Mouse (Mus musculus) gonadal fat pad, adult 2 months (tissue): ENCODE results near the gene Rnf115. TPM values are rescaled to one million over a fixed set of nuclear protein-coding genes. Genes with fewer than 3 reads are reported as not detected.
"Not testable (repeated sequence)": the region's sequence is repeated elsewhere in the genome, so short reads cannot be mapped to it uniquely, and the experiment has no call there.

ENCODE experiments used
- DNase-seq: peaks from one replicate; pipeline ENCODE4 v3.0.0-alpha.2; 2012; ENCODE audit warnings: low read depth
- polyA plus RNA-seq: library from polyadenylated mRNA; depleted of rRNA; stranded (reverse); fragments of >200 nt; gene quantifications from 2 replicates; pipeline ENCODE4 v1.2.3, GENCODE M21; 2012

Rnf115 gene
- polyA plus RNA-seq, 1 experiment: 21.4 TPM

- DNase-seq: no peak
Observed at GRCm38 (mm10) chr3:96707903-96708683, 19.4 kb upstream of the Rnf115 start, which contains the start of gene Nudt17. Nudt17 (minus strand) TSS chr3:96708562.

GRCm38 (mm10) chr3:96708684-96709064 lies 18.8 kb upstream of the Rnf115 start:
- no peak for DNase-seq

GRCm38 (mm10) chr3:96714286-96714685 lies 13.2 kb upstream of the Rnf115 start:
- no peak for DNase-seq

GRCm38 (mm10) chr3:96715854-96716253 lies 11.6 kb upstream of the Rnf115 start:
- no peak for DNase-seq

- no peak for DNase-seq
Observed at GRCm38 (mm10) chr3:96719173-96719572, 8.3 kb upstream of the Rnf115 start.

DNA sequence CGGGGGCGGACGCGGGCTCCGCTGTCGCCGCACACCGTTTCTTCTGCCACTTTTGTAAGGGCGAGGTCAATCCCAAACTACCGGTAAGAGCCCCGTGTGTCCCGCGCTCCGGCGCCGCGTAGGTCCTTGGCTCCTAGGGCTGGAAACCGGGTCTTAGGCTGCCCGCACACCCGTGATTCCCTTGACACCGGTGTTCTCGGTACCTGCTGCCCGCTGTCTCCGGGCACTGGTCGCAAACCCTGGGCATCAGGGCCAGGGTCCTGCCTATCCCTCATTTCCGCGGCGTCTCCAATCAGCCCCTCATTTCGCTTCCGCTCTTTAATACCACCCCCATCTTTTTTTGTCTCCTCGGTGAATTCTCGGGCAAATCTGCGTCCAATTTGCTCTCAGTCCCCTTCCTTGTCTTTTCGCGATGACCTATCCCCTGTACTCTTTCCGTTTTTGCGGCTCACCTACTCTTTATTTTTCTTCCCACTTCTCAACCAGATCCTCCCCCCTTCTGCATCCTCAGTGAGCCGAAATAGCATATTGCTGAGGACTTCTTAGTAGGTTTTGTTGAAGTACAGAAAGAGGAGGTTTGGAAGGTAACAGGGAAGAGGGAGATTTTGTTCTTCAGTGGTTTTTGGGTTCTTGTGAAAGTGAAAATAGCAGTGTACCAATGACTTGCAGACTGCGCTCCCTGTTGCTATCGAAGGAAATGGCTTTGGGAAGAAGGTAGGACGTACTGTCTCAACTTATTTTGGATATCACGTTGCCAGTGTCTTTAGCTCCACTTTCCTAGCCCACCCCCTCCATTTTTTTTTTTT lies 567 bp downstream of the Rnf115 start:
- DNase-seq: no peak

GRCm38 (mm10) chr3:96728634-96729402 lies 1.4 kb downstream of the Rnf115 start:
- DNase-seq: no peak

DNA sequence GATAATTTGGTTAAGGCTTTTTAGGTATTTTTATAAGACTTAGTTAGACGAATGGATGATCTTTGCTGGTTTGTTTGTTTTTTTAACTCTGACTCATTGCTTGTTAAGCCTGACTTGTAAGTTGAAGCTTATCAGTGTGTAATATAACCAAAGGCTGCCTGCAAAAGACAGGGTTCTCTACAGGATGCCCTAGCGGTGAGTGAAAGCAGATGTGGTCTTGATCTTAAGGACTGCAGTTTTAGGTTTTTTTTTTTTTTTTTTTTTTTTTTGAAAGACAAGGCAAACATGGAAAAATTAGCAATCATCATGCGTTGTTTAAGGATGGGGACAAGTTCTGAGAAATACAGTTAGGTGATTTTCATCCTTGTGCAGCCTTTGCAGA lies 1.9 kb downstream of the Rnf115 start:
- no peak for DNase-seq

GRCm38 (mm10) chr3:96730785-96731184 lies 3.3 kb downstream of the Rnf115 start:
- no peak for DNase-seq

- no peak for DNase-seq
Observed at GRCm38 (mm10) chr3:96733984-96734383, 6.5 kb downstream of the Rnf115 start.

DNA sequence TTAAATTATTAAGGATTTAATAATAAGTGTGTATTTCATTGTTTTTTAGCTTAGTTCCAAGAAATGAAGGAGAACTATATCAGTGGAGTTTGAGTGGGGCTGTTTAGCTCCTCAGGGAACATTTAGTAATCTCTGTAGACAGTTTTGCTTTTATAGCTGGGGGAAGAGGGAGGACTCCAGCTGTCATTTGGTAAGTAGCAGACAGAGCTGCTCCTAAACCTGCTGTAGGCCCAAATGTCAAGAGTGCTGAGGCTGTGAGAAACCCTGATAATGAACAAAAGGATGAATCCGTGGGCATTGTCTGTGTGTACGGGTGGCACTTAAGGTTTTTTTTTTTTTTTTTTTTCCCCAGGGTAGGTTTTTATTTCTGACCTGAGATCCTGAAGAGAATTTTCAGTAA lies 7.7 kb downstream of the Rnf115 start:
- no peak for DNase-seq

- peak; percentile 89 for DNase-seq
Observed at GRCm38 (mm10) chr3:96737013-96737740, 9.7 kb downstream of the Rnf115 start.

- DNase-seq: no peak
Observed at GRCm38 (mm10) chr3:96737995-96738394, 10.5 kb downstream of the Rnf115 start.

GRCm38 (mm10) chr3:96740279-96740678 lies 12.8 kb downstream of the Rnf115 start:
- not testable (repeated sequence) for DNase-seq

GRCm38 (mm10) chr3:96744348-96744747 lies 16.9 kb downstream of the Rnf115 start:
- no peak for DNase-seq

DNA sequence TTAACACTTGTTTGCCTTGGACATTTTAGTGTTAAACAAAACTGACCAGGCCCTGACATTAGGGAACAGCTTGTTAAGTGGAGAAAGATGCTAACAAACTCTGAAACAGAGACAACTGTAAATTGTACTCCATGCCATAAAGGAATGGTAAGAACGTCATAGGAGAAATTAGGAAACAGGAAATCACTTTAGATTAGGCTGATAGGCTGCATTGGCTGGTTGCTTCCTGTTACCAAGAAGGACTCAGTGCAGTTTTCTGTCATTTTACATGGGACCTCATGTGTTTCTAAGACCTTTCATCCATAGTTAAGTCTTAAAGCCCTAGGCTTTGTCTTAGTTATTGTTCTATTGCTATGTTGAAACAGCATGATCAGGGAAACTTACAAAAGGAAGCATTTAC lies 19.4 kb downstream of the Rnf115 start:
- DNase-seq: no peak

- DNase-seq: no peak
Observed at GRCm38 (mm10) chr3:96755935-96756334, 28.5 kb downstream of the Rnf115 start.

DNA sequence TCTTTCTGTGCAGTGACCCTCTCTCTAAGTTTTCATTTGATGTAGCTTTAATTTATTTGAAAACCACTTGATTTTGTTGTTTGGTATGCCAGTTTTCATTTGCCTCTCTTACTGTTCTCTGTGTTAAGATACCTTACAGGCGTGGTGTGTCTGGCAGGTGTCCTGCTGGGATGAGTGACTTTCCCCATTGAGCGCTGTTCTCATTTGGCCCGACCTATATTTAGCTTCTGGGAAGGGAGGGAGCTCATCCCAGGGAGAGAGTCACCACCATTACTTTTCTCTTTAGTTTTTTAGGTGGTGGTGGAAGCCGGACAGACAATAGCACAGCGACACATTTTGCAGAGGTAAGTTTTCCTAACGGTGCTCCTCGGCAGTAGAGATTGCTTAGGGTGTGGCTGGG lies 30.2 kb downstream of the Rnf115 start:
- no peak for DNase-seq

DNA sequence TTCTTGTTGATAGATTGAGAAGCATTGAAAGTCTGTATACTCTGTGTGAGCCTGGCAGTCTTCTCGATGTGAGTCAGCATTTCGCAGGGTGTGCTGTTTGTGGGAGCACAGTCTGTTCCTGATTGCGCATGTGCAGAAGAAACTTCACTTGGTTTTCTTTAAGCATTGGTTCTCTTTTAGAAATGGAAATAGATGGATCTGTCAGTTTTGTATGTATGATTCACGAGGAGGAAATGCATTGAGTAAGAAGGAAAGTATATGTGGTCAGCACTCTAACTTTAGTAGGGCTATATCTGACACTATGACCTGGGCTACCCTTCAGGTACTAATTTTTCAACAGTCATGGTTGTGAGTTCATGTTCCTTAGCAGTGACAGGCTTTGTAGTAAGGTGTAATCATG lies 32.2 kb downstream of the Rnf115 start:
- DNase-seq: no peak

GRCm38 (mm10) chr3:96764528-96764927 lies 37.1 kb downstream of the Rnf115 start:
- no peak for DNase-seq

GRCm38 (mm10) chr3:96769971-96770370 lies 42.5 kb downstream of the Rnf115 start:
- no peak for DNase-seq

DNA sequence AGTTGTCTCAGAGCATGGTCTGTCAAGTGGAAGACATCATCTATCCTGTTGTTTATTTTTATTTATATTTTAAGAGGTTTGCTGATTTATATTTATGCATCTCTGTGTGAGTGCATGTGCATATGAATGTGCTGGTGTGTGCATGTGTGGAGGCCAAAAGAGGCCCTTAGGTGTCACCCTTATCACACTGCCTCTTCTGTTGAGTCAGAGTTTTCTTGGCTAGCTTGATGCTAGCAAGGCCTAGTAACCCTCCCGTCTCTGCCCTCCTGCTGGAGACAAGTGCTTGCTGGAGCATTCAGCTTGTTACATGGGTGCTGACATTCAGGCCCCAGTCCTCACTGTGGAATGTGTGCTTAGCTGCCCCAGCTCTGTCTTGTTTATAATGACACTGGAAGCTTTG lies 45.5 kb downstream of the Rnf115 start:
- no peak for DNase-seq
